Mouse (Mus musculus) hindbrain, embryonic 14.5 days (tissue): ENCODE measurements at regions not wholly inside any gene's neighbourhood (a gene's known extent, or its start where the extent isn't known, plus 50 kb on each side); places are given as distances from the start of the nearest gene placed in this dataset.

Experiments used
- ATAC-seq: fragments of 200-750 bp; cut with Nextera tagmentation; 2 replicates; pipeline ENCODE4 v1.8.0; 2017; ENCODE audit warnings: moderate number of reproducible peaks, mild to moderate bottlenecking, moderate TSS enrichment, moderate library complexity; ENCODE audit not compliant: low FRiP score
- DNase-seq: peaks from one replicate; pipeline ENCODE4 v3.0.0-alpha.2; 2015; ENCODE audit warnings: low spot score
- H3K27ac ChIP-seq: fragments of 300-500 bp; sonication (generic); 2 replicates; pipeline ENCODE4 v1.5.1; 2014; ENCODE audit warnings: mild to moderate bottlenecking, moderate library complexity
- H3K27me3 ChIP-seq: fragments of 300-500 bp; sonication (generic); 2 replicates; pipeline ENCODE4 v1.6.1; 2014; ENCODE audit warnings: mild to moderate bottlenecking, low read length, mixed read lengths; ENCODE audit not compliant: control insufficient read depth, insufficient read depth
- H3K36me3 ChIP-seq: fragments of 300-500 bp; sonication (generic); replicated peaks from 2 replicates; pipeline ENCODE4 v1.6.1; 2014; ENCODE audit not compliant: control insufficient read depth, insufficient read depth
- H3K4me1 ChIP-seq: fragments of 300-500 bp; sonication (generic); replicated peaks from 2 replicates; pipeline ENCODE4 v1.6.1; 2014; ENCODE audit warnings: antibody characterized with exemption, low read length, mixed read lengths; ENCODE audit not compliant: control insufficient read depth, insufficient read depth
- H3K4me2 ChIP-seq: fragments of 300-500 bp; sonication (generic); replicated peaks from 2 replicates; pipeline ENCODE4 v1.6.1; 2014; ENCODE audit warnings: mild to moderate bottlenecking, moderate library complexity
- H3K4me3 ChIP-seq: fragments of 300-500 bp; sonication (generic); replicated peaks from 2 replicates; pipeline ENCODE4 v1.5.1; 2014; ENCODE audit warnings: mild to moderate bottlenecking, low read length
- H3K9ac ChIP-seq: fragments of 300-500 bp; sonication (generic); 2 replicates; pipeline ENCODE4 v1.6.1; 2014
- H3K9me3 ChIP-seq: fragments of 300-500 bp; sonication (generic); 2 replicates; pipeline ENCODE4 v1.6.1; 2016; ENCODE audit warnings: low read length; ENCODE audit not compliant: control insufficient read depth
- whole genome bisulfite sequencing: fragments of 180-500 bp; shearing (Covaris S2); extraction: QIAGEN DNeasy Blood & Tissue Kit; methylation state at CpG from one replicate; pipeline ENCODE4 v1.1.7; 2014; 5-methylcytosine and 5-hydroxymethylcytosine counted together

DNA sequence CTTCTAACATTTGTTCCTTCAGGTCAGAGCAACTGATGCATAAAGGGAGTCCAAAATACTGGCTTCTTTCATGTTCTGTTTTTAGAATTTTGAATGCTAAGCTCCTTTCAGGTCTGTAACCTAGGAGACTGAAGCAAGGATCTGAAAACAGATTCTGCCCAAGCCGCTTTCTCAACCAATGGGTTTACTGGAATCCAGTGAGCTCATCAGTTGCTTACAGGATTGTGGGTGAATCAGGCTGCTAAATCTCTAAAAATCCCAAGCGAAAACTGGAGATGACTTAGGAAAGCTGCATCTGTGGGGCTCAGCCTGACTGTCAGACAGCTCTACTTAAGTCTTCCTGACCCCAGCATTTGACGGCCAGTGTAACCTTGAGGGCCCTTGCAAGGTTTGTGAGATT, 1277.7 kb downstream of the Defb40 start:
- H3K9ac ChIP-seq, result no peak overlapping the region
- H3K36me3 ChIP-seq, result no peaks in the 10 kb centered on the region
- no peak overlapping the region for H3K4me2 ChIP-seq
- no peak overlapping the region for H3K27ac ChIP-seq
- 73% methylated on average over 3 of the region's 3 CpGs for WGBS
- no peak for ATAC-seq
- H3K4me3 ChIP-seq, result no peak overlapping the region
- no peak for DNase-seq
- no peaks in the 10 kb centered on the region for H3K27me3 ChIP-seq
- no peaks in the 10 kb centered on the region for H3K4me1 ChIP-seq
- no peaks in the 10 kb centered on the region for H3K9me3 ChIP-seq

DNA sequence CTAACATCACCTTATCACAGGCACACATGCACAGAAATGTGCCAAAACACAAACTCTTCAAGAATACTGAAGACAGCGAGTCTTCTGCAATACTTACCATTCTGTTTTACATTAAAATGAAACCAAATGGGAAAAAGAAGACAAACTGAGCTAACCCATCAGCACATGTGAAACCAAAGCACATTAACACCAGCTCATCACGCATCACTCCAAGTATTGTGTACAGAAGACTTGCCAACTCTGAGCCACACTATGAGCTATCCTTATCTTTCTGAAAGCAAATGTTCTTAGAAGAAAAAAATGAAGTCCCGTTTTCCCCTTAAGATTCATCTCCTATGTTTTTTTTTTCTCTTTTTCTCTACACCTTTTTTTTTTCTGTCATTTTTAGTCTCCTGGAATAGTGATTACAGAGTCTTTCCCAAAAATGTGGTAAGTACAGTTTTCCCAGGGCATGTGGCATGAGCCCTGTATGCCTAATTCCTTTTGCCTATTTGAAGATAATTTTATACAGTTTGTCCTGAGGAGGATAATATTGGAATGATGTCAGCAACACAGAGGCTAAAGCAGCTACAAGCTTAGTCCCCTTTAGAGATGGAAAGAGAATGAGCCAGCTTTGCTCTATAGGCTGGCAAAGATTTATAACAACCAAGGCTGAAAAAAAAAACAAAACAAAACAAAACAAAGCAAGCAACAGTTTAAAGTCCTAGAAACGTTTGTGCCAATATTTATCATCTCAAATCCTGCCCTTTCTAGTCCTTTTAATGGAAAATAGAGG, 1287.8 kb downstream of the Defb40 start:
- Histone ChIP-seq H3K36me3 (no peaks in the 10 kb centered on the region), H3K27me3 (no peaks in the 10 kb centered on the region), H3K4me2 (no peak overlapping the region), H3K27ac (no peak overlapping the region), H3K4me3 (no peak overlapping the region), H3K9ac (no peak overlapping the region), H3K9me3 (no peaks in the 10 kb centered on the region), H3K4me1 (no peaks in the 10 kb centered on the region)
- DNase-seq (no peak), ATAC-seq (no peak)
- WGBS, result 82% methylated on average over 4 of the region's 4 CpGs

DNA sequence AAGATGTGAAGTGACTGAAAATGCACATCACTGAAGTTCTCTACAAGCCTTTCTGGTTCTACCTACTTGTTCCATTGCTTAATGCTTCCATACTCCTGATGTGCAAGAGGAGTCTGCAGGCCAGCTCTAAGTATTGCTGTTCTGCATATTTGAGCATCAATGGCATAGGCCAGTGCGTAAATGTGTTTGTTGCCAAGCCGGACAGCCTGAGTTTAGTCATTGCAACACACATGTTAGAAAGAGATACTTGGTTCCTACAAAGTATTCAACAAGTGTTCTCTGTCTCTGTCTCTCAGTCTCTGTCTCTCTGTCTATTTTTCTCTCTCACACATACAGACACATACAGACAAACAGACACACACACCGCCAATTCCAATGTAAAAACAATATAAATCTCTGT, 1288.4 kb downstream of the Defb40 start:
- Histone ChIP-seq H3K36me3 (no peaks in the 10 kb centered on the region), H3K27me3 (no peaks in the 10 kb centered on the region), H3K9ac (no peak overlapping the region), H3K4me1 (no peaks in the 10 kb centered on the region), H3K9me3 (no peaks in the 10 kb centered on the region), H3K27ac (no peak overlapping the region), H3K4me3 (no peak overlapping the region), H3K4me2 (no peak overlapping the region)
- ATAC-seq, result no peak
- 95% methylated on average over 3 of the region's 3 CpGs for WGBS
- no peak for DNase-seq

DNA sequence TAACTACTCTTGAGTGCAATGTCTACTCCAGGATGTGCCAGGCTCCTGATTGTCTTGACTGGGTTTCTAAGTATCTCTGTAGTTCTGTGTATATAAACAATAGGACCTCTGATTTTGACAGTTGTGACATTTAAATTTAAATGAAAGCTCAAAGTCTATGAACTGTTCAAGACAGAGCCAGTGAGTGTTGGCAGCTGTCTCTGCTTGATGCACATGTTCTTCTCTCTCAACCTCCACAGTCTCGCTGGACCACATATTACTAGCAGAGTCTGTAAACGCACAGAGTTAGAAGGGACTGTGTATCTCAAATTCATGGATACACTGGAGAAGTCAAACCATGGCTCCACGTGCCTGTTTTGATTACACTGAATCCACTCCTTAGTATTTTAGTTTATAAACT, 1291.0 kb downstream of the Defb40 start:
- H3K4me3 ChIP-seq, result no peak overlapping the region
- no peaks in the 10 kb centered on the region for H3K9me3 ChIP-seq
- H3K27me3 ChIP-seq, result no peaks in the 10 kb centered on the region
- WGBS, result 88% methylated on average over 3 of the region's 3 CpGs
- no peak overlapping the region for H3K9ac ChIP-seq
- no peak for DNase-seq
- no peak overlapping the region for H3K4me2 ChIP-seq
- no peaks in the 10 kb centered on the region for H3K36me3 ChIP-seq
- H3K27ac ChIP-seq, result no peak overlapping the region
- no peaks in the 10 kb centered on the region for H3K4me1 ChIP-seq
- no peak for ATAC-seq

DNA sequence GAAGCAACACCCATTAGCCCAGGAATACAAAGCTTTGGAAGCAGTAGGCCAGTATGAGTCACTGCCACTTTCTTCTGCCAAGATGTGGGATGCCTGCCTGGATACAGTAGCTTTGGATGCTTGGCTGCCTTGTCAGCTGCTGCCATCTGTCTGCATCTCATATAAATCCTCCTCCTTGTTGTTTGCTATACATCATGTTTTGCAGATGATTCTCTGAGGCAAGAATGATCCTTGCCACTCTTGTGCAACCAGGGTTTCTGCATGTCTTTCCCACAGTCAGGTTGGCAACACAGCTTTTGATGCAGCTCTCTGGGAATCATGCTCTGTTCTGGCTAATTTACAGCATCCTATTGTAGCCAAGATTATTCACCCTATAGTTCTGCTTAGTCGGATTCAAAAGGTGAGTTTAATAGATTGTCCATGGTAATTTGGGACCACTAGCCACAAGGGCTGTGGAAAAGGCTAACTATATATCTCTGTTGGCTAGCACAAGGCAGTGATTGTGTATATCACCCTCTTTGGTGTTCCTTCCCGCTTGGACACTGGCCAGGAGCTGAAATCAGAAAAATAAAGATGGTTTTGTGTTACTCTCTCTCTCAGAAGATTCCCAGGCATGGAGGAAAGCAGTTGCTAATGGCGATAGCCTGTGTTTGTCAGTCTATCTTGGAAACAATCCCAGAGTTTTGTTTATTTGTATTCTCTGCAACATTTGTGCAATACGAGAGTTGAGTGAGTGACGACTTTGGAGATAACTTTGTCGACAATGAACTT, 1313.5 kb downstream of the Defb40 start:
- Histone ChIP-seq H3K4me3 (no peak overlapping the region), H3K27ac (peak overlapping the region; percentile 71), H3K4me1 (no peaks in the 10 kb centered on the region), H3K9ac (no peak overlapping the region), H3K27me3 (no peaks in the 10 kb centered on the region), H3K4me2 (no peak overlapping the region), H3K9me3 (no peaks in the 10 kb centered on the region), H3K36me3 (no peaks in the 10 kb centered on the region)
- WGBS, result 50% methylated on average over 6 of the region's 6 CpGs
- DNase-seq (peak; percentile 68), ATAC-seq (peak; percentile 88)

DNA sequence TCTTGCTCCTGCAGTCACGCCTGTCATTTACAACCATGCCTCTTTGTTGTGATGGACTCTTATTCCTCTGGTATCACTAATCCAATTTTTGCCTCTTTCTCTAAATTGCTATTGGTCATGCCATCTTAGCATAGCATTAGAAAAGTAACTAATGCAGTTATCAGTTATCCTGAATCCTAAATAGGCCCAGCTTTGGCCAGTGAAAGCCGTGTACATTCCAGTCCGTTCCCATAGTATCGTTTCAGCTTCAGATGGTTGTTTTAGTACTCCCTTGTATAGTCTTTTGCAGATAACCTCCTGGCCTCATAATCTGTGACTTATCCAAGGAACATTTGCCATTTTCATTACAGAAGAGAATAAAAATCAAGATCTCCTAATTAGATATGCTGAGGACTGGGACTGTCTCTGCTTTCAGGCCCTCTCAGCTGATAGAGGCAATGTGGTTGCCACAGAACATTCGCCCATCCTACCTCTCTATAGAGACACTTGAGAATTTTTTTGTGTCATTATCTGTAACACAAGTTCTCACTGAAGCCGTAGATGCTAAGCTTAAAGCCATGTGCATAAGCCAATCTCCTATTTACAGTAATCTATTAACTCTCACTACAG, 1318.2 kb downstream of the Defb40 start:
- H3K27me3 ChIP-seq, result no peaks in the 10 kb centered on the region
- no peaks in the 10 kb centered on the region for H3K9me3 ChIP-seq
- ATAC-seq (no peak), DNase-seq (no peak)
- H3K36me3 ChIP-seq, result no peaks in the 10 kb centered on the region
- H3K9ac ChIP-seq, result no peak overlapping the region
- no peak overlapping the region for H3K4me3 ChIP-seq
- 65% methylated on average over 6 of the region's 6 CpGs for WGBS
- no peaks in the 10 kb centered on the region for H3K4me1 ChIP-seq
- no peak overlapping the region for H3K4me2 ChIP-seq
- no peak overlapping the region for H3K27ac ChIP-seq

DNA sequence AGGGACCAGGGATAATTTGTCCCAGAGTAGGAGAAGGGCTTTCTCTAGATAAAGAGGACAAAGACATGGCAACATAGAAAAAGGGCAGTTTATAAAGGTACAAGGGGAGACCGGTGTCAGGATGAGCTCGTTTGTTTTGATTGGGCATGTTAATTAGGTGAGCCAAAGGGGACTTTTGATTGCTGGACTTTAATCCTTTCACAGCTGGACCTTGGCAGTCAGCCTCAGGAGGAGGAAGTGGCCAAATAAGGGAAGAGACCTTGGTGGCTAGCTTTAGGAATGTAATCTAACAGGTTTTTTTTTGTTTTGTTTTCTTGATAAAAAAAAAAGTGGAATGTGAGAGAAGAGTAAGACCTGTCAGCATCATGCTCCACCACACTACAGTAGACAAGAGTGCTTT, 1324.3 kb downstream of the Defb40 start:
- no peak for ATAC-seq
- WGBS, result 16% methylated on average over 2 of the region's 2 CpGs
- H3K9me3 ChIP-seq, result no peaks in the 10 kb centered on the region
- no peak overlapping the region for H3K4me3 ChIP-seq
- H3K4me1 ChIP-seq, result no peaks in the 10 kb centered on the region
- DNase-seq, result no peak
- no peak overlapping the region for H3K4me2 ChIP-seq
- H3K27ac ChIP-seq, result no peak overlapping the region
- no peak overlapping the region for H3K9ac ChIP-seq
- H3K27me3 ChIP-seq, result no peaks in the 10 kb centered on the region
- no peaks in the 10 kb centered on the region for H3K36me3 ChIP-seq

DNA sequence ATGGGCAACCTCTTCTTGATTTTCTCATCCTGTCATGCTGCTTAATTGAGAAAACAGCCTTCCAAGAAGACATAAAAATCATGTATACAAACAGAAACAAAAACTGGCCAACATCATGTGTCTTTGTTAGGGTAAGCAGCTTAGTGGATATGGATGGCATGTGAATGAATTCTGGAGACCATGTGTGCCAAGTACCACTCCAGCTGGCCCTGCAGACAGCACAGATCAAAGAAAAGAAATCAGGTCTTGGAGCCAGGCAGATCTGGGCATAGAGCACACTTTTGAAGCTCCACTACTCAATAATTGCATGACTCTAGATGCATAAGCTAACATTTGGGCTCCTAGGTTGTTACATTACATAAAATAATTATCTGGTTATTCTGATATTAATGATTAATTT, 1330.5 kb downstream of the Defb40 start:
- Histone ChIP-seq H3K9me3 (no peaks in the 10 kb centered on the region), H3K27me3 (no peaks in the 10 kb centered on the region), H3K27ac (no peak overlapping the region), H3K36me3 (no peaks in the 10 kb centered on the region), H3K9ac (no peak overlapping the region), H3K4me3 (no peak overlapping the region), H3K4me1 (no peaks in the 10 kb centered on the region), H3K4me2 (no peak overlapping the region)
- DNase-seq (no peak), ATAC-seq (no peak)

DNA sequence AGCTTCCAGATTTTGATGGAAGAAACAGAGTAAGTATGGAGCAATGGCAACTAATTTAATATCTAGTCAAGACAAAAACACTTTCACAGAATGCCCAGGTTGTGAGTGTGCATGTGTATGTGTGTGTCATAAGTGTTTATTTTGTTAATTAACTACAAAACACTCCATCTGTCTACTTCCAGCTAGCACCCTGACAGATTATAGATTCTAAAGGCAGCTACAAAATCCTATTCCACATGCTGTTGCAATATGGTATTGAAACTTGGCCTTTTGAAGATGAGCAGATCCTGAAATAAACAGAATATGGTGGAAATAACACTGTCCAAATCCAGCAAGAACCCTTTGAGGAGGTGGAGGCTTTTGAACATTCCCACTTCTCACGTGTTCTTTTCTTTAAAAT, 1356.9 kb downstream of the Defb40 start:
- H3K27me3 ChIP-seq, result no peaks in the 10 kb centered on the region
- H3K36me3 ChIP-seq, result no peaks in the 10 kb centered on the region
- ATAC-seq, result no peak
- WGBS, result 61% methylated on average over 1 of the region's 1 CpGs
- no peak overlapping the region for H3K27ac ChIP-seq
- H3K4me2 ChIP-seq, result no peak overlapping the region
- H3K9ac ChIP-seq, result no peak overlapping the region
- H3K4me1 ChIP-seq, result no peaks in the 10 kb centered on the region
- no peak for DNase-seq
- no peak overlapping the region for H3K4me3 ChIP-seq
- no peaks in the 10 kb centered on the region for H3K9me3 ChIP-seq
